Comparison of ENCODE assay signal across 25 mouse cellular contexts in genomic region chr4:65279272-65279653, GRCm38 (mm10).
DNase-seq lines count a peak whose midpoint lies in the region; ATAC-seq and TF ChIP-seq lines count a peak whose summit lies in the region.
"Had no signal": no experiment of that assay in that cellular context is flagged by ENCODE, and none has a peak within 500 bp of the region (broad histone marks: within the 10 kb centered on the region; RNA-seq: fewer than 3 reads in every experiment).

No protein-coding gene starts in this region.

- no peak overlapping the region for H3K4me3 ChIP-seq in heart, embryonic 12.5 days
- H3K4me3 ChIP-seq in hindbrain, postnatal 0 days (ENCODE audit: low read length) = no peak overlapping the region
- H3K4me3 ChIP-seq in hindbrain, embryonic 13.5 days = no peak overlapping the region
- H3K4me3 ChIP-seq: embryonic facial prominence, embryonic 13.5 days; erythroblast, embryonic 14.5 days; liver, embryonic 13.5 days; megakaryocyte, embryonic 14.5 days had no signal

- TF ChIP-seq CTCF in hindbrain, postnatal 0 days (IDR thresholded peaks at IDR 0.05; ENCODE audit: low read depth) = no peak

- H3K36me3 ChIP-seq in heart, embryonic 12.5 days = no peaks in the 10 kb centered on the region
- H3K36me3 ChIP-seq in hindbrain, postnatal 0 days (ENCODE audit: insufficient read depth, low read length) = no peaks in the 10 kb centered on the region
- no peaks in the 10 kb centered on the region for H3K36me3 ChIP-seq in hindbrain, embryonic 13.5 days
- H3K36me3 ChIP-seq: embryonic facial prominence, embryonic 13.5 days; G1E; liver, embryonic 13.5 days had no signal

- 62% methylated on average over 4 of the region's 4 CpGs for WGBS in heart, embryonic 12.5 days
- 57% methylated on average over 4 of the region's 4 CpGs for WGBS in hindbrain, postnatal 0 days
- WGBS in hindbrain, embryonic 13.5 days = 68% methylated on average over 4 of the region's 4 CpGs

- ATAC-seq in heart, embryonic 12.5 days (ENCODE audit: insufficient number of reproducible peaks, low FRiP score) = no peak
- no peak for ATAC-seq in hindbrain, postnatal 0 days
- ATAC-seq in hindbrain, embryonic 13.5 days (ENCODE audit: low FRiP score) = no peak
- no peak for ATAC-seq in inflammation-experienced regulatory T-cells, adult 6 months
- ATAC-seq: intestine, embryonic 16.5 days had no signal

- DNase-seq in heart, adult 11 months = peak; percentile 90
- peak; percentile 11 for DNase-seq in hindbrain, postnatal 0 days (ENCODE audit: low spot score)
- DNase-seq in NIH3T3 (ENCODE audit: low read depth) = peak; percentile 33
- DNase-seq in brain, adult 2 months (ENCODE audit: low read depth, low spot score) = peak; percentile 16
- DNase-seq: adrenal gland, adult 8-10 months; B cell, adult 2 months; cerebellum, adult 2 months; cerebellum, postnatal 36 days; gastrocnemius, postnatal 10 days; kidney, postnatal 36 days; lung, embryonic 14.5 days; lung, postnatal 36 days; thymus, adult 18-20 months; thymus, postnatal 4 days had no signal

- no peaks in the 10 kb centered on the region for H3K9me3 ChIP-seq in heart, embryonic 12.5 days (replicated peaks)
- H3K9me3 ChIP-seq in hindbrain, postnatal 0 days (ENCODE audit: low read length) = no peaks in the 10 kb centered on the region
- no peaks in the 10 kb centered on the region for H3K9me3 ChIP-seq in hindbrain, embryonic 13.5 days
- H3K9me3 ChIP-seq: embryonic facial prominence, embryonic 13.5 days; liver, embryonic 13.5 days; megakaryocyte, embryonic 14.5 days had no signal

- H3K9ac ChIP-seq in heart, embryonic 12.5 days = no peak overlapping the region
- H3K9ac ChIP-seq in hindbrain, postnatal 0 days (replicated peaks; ENCODE audit: low read length) = no peak overlapping the region
- no peak overlapping the region for H3K9ac ChIP-seq in hindbrain, embryonic 13.5 days
- H3K9ac ChIP-seq: embryonic facial prominence, embryonic 13.5 days; hindbrain, embryonic 14.5 days; liver, embryonic 13.5 days; lung, embryonic 14.5 days had no signal

- no peak overlapping the region for H3K27ac ChIP-seq in heart, embryonic 12.5 days (ENCODE audit: poor library complexity, severe bottlenecking)
- H3K27ac ChIP-seq in hindbrain, postnatal 0 days = no peak overlapping the region
- H3K27ac ChIP-seq in hindbrain, embryonic 13.5 days = no peak overlapping the region
- H3K27ac ChIP-seq: embryonic facial prominence, embryonic 13.5 days; hindbrain, embryonic 14.5 days; liver, embryonic 13.5 days had no signal

- no peak overlapping the region for H3K4me2 ChIP-seq in heart, embryonic 12.5 days
- H3K4me2 ChIP-seq in hindbrain, postnatal 0 days (ENCODE audit: low read depth, low read length) = no peak overlapping the region
- no peak overlapping the region for H3K4me2 ChIP-seq in hindbrain, embryonic 13.5 days
- H3K4me2 ChIP-seq: embryonic facial prominence, embryonic 13.5 days; hindbrain, embryonic 14.5 days; lung, embryonic 14.5 days had no signal

- peaks cover 10% of the 10 kb centered on the region for H3K4me1 ChIP-seq in heart, embryonic 12.5 days (replicated peaks)
- H3K4me1 ChIP-seq in hindbrain, postnatal 0 days (ENCODE audit: insufficient read depth, low read length) = no peaks in the 10 kb centered on the region
- H3K4me1 ChIP-seq in hindbrain, embryonic 13.5 days (replicated peaks) = peaks cover 17% of the 10 kb centered on the region
- H3K4me1 ChIP-seq: megakaryocyte, embryonic 14.5 days had no signal

- no peaks in the 10 kb centered on the region for H3K27me3 ChIP-seq in heart, embryonic 12.5 days (replicated peaks)
- H3K27me3 ChIP-seq in hindbrain, postnatal 0 days (ENCODE audit: insufficient read depth, low read length) = no peaks in the 10 kb centered on the region
- no peaks in the 10 kb centered on the region for H3K27me3 ChIP-seq in hindbrain, embryonic 13.5 days
- H3K27me3 ChIP-seq: CH12.LX; embryonic facial prominence, embryonic 13.5 days; liver, embryonic 13.5 days; megakaryocyte, embryonic 14.5 days had no signal

Comparison
In these comparisons a context has a peak if more than half of its experiments do, and no peak if none do; other contexts are left out.
1. DNase-seq: peak in every context shown above with its lines; median percentile 90 in heart, adult 11 months; 33 in NIH3T3; 16 in brain, adult 2 months; 11 in hindbrain, postnatal 0 days.